ENCODE assay signal across 15 mouse cellular contexts in genomic region chr13:110012029-110012428, GRCm38 (mm10).
"Had no signal": no experiment of that assay in that cellular context is flagged by ENCODE, and none has a peak within 500 bp of the region (broad histone marks: within the 10 kb centered on the region; RNA-seq: fewer than 3 reads in every experiment).

No protein-coding gene starts in this region.

- DNase-seq: kidney, adult 11 months; kidney, adult 9 months; kidney, postnatal 4 days; lung, adult 2 months; lung, postnatal 36 days; thymus, adult 18-20 months; thymus, postnatal 14 days had no signal

- H3K36me3 ChIP-seq: limb, embryonic 10.5 days; liver, embryonic 15.5 days; midbrain, embryonic 12.5 days; neural tube, embryonic 15.5 days had no signal

- H3K4me3 ChIP-seq: left cerebral cortex, adult 2 months; limb, embryonic 10.5 days; liver, embryonic 15.5 days; midbrain, embryonic 12.5 days; neural tube, embryonic 15.5 days had no signal

- H3K4me2 ChIP-seq: liver, embryonic 11.5 days; liver, embryonic 15.5 days; midbrain, embryonic 12.5 days; neural tube, embryonic 15.5 days had no signal

- H3K9ac ChIP-seq: liver, embryonic 15.5 days; midbrain, embryonic 12.5 days; neural tube, embryonic 15.5 days had no signal

- ATAC-seq: lung, postnatal 0 days had no signal

- H3K4me1 ChIP-seq: limb, embryonic 10.5 days; liver, embryonic 15.5 days had no signal

- H3K9me3 ChIP-seq: limb, embryonic 10.5 days; liver, embryonic 15.5 days; midbrain, embryonic 12.5 days; neural tube, embryonic 15.5 days had no signal

- H3K27me3 ChIP-seq: midbrain, embryonic 12.5 days; neural tube, embryonic 15.5 days had no signal

- H3K27ac ChIP-seq: kidney, postnatal 0 days; limb, embryonic 10.5 days; liver, embryonic 15.5 days; midbrain, embryonic 12.5 days; neural tube, embryonic 15.5 days had no signal
